Mouse (Mus musculus) hindlimb bud, embryonic 11.5 days (tissue): ENCODE measurements at regions not wholly inside any gene's neighbourhood (a gene's known extent, or its start where the extent isn't known, plus 50 kb on each side); places are given as distances from the start of the nearest gene placed in this dataset.

Experiments
- DNase-seq: peaks from one replicate; pipeline ENCODE4 v3.0.0-alpha.2; 2012; ENCODE audit warnings: low read depth, low spot score; ENCODE audit errors: extremely low spot score

GRCm38 (mm10) chr9:61527491-61528056 lies 155.4 kb downstream of the Tle3 start:
- no peak for DNase-seq

DNA sequence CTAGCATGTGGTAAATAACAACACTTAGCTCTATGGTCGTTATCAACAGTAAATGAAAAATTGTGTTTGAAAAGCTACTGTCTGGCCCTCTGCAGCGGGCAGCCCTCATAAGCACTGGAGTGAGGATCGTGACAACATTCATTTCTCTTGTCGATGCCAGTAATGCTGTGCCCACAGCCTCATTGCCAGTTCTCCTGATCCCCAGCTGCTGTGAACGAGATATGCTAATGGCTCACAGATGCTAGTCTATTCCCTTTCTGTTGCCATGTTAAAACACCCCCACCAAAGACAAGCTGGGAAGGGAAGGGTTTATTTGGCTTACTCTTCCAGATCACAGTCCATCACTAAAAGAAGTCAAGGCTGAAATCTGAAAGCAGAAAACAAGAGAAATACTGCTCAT lies 148.0 kb downstream of the Tle3 start:
- no peak for DNase-seq

DNA sequence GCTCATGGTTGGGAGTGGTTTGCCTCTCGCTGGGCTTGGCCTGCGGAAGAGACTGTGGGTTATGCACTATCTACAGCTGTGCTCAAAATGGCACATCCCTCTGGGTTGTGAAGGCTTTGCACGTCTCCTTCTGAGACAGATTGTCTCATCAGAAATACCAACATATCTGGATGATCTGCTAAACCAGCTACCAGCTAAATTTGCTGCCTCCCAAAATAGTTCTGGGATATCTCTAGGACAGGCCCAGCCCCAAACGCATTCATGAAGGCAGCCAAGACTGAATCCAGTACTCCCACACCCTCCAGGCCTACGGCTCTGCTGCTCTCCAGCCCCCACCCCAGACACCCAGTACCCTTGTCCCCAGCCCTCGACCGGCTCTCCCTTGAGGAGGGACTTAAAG lies 145.7 kb downstream of the Tle3 start:
- DNase-seq = no peak

- DNase-seq = no peak
Observed at GRCm38 (mm10) chr9:61511436-61511835, 139.3 kb downstream of the Tle3 start.

DNA sequence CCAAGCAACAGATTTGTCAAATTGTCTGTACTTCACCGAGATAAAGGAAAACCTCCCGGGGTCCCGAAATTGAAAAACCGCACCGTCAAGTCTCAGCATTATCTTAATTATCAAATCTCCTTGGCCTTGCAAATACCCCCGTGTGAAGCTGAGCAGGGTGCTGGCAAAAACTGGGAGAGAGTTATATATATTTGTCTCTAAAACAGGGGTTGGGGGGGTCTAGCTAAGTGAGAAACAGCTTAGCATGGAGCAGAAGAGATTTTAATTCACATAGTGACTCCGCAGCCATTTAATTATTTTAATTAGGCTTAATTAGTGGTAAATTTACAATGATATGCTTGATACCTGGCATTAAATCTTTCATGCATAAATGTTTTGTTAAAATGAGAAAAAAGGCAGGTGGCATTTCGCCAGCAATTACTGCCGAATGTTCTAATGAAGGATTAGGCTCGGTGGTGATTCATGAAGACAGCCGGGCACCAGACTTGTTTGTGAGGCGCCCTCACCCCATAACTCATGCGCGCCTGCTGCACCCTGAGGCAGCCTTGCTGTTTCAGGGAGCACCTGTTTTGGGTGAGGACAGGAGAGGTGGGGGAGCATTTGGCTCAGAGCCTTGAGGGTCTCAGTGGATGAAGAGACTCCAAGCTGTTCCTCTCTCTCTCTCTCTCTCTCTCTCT lies 138.2 kb downstream of the Tle3 start:
- DNase-seq = no peak

DNA sequence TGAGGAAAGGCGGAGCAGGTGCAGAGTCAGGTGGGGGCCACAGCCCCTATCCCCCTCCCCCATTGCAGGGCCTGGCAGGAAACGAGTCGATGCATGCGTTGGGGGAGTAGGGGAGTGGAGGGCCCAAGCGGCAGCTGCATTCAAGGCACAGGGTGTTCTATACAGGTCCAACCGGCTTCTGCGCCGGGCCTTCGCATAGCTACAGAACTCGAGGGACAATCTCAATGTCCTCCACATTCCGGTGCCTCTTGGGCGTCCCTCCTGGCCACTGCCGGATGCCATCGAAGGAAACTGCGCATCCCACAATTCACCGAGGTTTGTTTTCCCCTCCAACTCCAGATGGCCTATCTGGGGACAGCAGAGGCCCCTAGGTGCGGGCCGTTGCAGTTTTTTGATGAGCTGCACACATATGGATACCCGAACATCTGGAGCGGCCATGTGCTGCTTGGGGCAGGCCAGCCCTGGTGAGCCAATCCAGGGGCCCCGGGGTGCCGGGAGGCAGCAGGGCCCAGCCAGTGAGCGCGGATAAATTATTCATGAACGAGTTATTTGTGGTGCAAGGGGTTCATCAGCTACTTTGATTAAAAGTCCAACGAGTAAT lies 137.5 kb downstream of the Tle3 start:
- no peak for DNase-seq

DNA sequence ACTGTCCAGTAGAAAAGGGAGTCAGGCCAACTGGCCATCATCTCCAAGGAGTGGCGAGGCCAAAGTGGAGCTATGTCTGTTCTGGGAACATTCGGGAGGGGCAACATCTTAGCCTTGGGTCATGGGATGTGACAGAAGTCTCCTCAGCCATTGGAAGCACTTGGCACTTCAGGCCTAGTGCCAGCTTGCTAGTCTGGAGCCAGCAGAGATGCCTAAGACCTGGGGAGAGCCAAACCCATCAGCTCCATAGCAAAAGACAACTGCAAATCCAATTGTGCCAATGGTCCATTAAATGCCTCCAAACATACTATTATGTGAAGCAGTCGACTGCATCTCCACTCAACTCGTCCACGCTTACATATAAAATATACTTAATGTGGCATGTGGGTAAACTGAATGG lies 136.9 kb downstream of the Tle3 start:
- no peak for DNase-seq

- DNase-seq = no peak
Observed at GRCm38 (mm10) chr9:61500851-61501250, 128.7 kb downstream of the Tle3 start.

- DNase-seq = no peak
Observed at GRCm38 (mm10) chr9:61492896-61493295, 120.7 kb downstream of the Tle3 start.

DNA sequence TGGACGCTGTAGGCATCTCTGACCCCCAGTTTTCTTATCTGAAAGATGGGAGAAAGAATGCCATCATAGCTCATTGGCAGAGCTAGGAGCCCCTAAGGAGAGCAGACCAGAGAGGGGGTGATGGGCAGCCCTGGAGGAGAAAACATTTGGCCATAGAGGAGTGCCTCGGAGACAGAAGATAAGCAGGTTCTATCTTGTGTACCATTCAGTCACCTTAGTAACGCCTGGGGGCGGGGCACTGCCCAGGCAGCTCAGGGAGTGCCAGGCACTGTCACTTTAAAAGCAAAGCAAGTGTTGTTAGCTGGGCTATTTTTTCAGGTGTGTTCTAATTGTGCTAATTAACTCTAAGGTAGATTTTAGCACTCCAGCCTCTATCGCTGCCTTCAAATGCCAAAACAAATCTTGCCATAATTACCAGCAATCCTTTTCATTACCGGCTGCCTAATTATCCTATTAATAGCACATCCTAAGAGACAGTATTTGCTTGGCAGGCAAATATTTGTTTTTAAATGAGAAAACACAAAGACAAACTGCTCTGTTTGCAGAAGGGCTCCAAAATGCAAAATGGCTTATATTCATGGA lies 119.1 kb downstream of the Tle3 start:
- no peak for DNase-seq

- no peak for DNase-seq
Observed at GRCm38 (mm10) chr9:61489983-61490382, 117.8 kb downstream of the Tle3 start.

DNA sequence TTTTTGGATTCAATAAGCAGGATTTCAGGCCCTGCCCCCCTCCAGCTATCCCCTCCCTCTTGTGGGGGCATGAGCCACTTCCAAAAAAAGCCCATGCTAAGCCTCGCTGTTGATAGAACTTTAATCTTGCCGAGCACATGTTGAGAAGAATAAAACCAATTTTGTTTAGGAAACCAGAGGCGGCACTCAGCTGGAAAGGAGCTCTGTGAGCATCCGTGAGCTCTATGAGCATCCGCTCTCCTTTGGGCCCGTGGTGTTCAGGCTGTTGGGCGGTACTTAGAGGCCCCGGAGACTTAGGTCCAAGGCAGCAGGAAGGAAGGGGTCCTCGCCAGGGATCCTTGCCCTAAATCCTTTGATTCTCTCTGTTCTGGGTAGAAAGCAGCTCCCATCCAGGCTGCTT lies 117.0 kb downstream of the Tle3 start:
- no peak for DNase-seq

DNA sequence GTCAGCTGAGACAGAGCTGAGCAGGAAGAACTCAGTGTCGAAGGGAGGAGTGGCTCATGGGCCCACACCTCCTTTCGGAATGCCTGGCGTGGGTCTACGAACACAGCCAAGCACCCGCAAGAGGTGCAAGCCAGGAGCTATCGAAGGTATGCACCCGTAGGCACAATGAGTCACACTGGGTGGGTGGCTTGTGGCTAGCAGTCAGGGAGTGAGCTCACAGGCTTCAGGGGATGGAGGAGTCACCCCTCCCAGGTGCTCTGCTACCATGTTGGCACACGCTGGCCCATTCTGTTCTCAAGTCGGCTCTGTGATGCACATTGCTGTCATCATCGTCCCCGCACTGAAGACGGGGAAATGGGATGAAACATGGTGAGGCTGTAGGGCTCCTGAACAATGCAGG lies 115.7 kb downstream of the Tle3 start:
- DNase-seq = no peak

GRCm38 (mm10) chr9:61487146-61487545 lies 115.0 kb downstream of the Tle3 start:
- no peak for DNase-seq

GRCm38 (mm10) chr9:61484391-61484790 lies 112.2 kb downstream of the Tle3 start:
- peak; percentile 62 for DNase-seq

DNA sequence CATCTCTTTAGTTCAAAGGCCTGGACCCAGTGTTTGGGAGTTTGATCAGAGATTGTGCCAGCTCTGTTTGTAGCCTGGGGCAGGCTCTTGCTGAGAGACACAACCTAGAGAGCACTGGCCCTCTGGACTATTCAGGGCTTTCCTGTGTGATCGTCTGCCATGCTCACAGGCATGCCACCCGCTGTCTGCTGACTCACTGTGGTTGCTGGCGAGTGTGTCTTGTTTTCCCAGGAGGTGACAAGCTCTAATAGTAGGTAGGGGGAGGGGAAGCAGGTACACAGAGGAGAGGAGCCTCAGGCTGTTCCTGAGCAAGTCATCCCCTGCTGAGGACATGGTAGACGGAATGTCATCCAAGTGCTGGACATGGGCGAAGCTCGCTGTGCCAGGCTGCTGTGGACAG lies 107.5 kb downstream of the Tle3 start:
- no peak for DNase-seq

- no peak for DNase-seq
Observed at GRCm38 (mm10) chr9:61478862-61479261, 106.7 kb downstream of the Tle3 start.

DNA sequence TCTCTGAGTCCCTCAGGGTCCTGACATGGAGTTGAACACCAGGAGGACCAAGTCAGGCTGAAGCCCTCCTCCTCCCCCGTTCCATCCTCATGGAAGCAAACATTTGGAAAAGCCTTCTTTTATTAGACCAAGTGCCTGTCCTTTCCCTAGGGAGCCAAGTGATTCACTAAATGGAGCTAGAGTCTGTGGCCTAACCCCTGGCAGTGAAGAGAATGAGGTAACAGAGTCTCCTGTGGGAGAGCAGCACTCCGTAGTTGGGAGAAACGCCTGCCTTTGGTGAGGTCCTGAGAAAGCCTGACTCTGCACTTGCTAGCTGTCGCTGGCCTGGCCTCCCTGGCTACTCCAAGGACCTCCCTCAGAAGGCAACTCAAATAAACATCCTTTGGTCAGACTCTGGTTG lies 104.2 kb downstream of the Tle3 start:
- DNase-seq = no peak

DNA sequence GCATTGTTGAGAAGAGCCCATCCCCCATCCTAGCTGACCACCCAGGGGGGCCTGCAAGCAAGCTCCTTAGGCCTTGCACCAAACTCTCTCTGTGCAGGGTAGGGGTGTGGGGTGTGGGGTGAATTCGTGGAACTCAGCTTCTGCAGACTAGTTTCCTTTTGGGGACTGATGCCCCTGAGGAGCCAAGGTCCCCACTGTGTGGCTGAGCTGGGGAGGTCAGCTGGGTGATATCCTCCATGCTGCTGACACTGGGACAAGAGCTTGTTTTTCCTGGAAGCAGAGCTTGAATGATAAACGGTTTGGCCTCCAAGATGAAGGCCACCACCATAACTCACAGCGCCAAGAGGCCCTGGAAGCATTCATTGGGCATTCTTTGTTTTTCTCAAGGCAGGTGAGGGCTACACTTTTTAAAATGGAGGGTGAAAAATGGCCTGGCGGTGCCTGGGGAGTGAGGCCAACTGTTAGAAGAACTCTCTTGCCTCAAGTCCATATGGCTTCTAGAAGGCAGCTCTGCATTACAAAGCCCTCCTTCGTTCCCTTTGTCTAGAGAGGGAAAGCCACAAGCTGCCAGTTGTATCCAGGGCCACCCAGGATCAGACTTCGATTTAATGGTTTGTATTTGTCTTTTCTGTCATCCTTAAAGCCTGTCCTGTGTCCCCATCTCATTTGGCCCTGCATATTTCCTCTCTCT lies 98.8 kb downstream of the Tle3 start:
- DNase-seq = no peak

GRCm38 (mm10) chr9:61468897-61469509 lies 96.8 kb downstream of the Tle3 start:
- DNase-seq = no peak

DNA sequence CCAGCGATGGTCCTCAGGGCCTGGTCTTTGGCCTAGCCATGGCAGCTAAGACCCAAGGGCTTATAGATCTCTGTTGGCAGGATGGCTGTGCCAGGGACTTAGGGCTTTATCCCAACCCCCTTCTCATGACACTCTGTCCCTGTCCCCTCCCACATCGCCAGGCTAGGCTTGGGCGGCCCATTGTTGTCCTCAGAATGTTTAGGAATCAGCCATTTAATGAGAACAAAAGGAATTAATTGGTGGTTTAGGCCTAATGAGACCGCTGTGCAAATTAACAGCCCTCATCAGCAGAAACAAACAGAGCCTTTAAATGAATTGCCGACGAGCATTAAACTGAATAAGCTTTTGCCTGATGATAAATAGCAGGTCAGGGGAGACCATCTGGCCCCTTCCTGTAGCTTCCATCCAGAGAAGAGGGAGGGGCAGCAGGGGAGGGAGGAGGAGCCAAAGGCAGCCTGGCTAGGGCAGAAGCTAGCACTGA lies 96.2 kb downstream of the Tle3 start:
- no peak for DNase-seq
